Mouse (Mus musculus) kidney, postnatal 4 days (tissue): ENCODE measurements at regions not wholly inside any gene's neighbourhood (a gene's known extent, or its start where the extent isn't known, plus 50 kb on each side); places are given as distances from the start of the nearest gene placed in this dataset.

Experiments
- DNase-seq, 2 experiments: peaks; one replicate each; pipeline ENCODE4 v3.0.0; 2021; ENCODE audit warnings: mixed read lengths in 2 of 2

GRCm38 (mm10) chr5:47185868-47186267 is 797.1 kb upstream of the Slit2 start:
- no peak for DNase-seq

- no peak for DNase-seq
Observed at GRCm38 (mm10) chr5:47202164-47202914, 780.6 kb upstream of the Slit2 start.

GRCm38 (mm10) chr5:47202915-47203296 is 780.0 kb upstream of the Slit2 start:
- no peak for DNase-seq

- DNase-seq: no peak
Observed at GRCm38 (mm10) chr5:47210542-47210941, 772.4 kb upstream of the Slit2 start.

- DNase-seq: no peak
Observed at GRCm38 (mm10) chr5:47215421-47215820, 767.5 kb upstream of the Slit2 start.

- no peak for DNase-seq
Observed at GRCm38 (mm10) chr5:47225247-47225646, 757.7 kb upstream of the Slit2 start.

- DNase-seq: no peak
Observed at GRCm38 (mm10) chr5:47236094-47236493, 746.8 kb upstream of the Slit2 start.

GRCm38 (mm10) chr5:47240060-47240459 is 742.9 kb upstream of the Slit2 start:
- DNase-seq: peak in 1 of 2 experiments; percentile 2

- peak; percentile 8 to 31 for DNase-seq
Observed at GRCm38 (mm10) chr5:47240586-47240985, 742.4 kb upstream of the Slit2 start.

- no peak for DNase-seq
Observed at GRCm38 (mm10) chr5:47254835-47255369, 728.0 kb upstream of the Slit2 start.

GRCm38 (mm10) chr5:47261658-47262411 is 721.1 kb upstream of the Slit2 start:
- DNase-seq: no peak

GRCm38 (mm10) chr5:47272642-47273041 is 710.3 kb upstream of the Slit2 start:
- DNase-seq: no peak

GRCm38 (mm10) chr5:47273389-47274255 is 709.3 kb upstream of the Slit2 start:
- DNase-seq: peak; percentile 30 to 45

GRCm38 (mm10) chr5:47274256-47274638 is 708.7 kb upstream of the Slit2 start:
- DNase-seq: peak in 1 of 2 experiments; percentile 2

GRCm38 (mm10) chr5:47276231-47277195 is 706.4 kb upstream of the Slit2 start:
- DNase-seq: peak in 1 of 2 experiments; percentile 3

- DNase-seq: peak; percentile 3 to 4
Observed at GRCm38 (mm10) chr5:47279630-47280029, 703.3 kb upstream of the Slit2 start.

GRCm38 (mm10) chr5:47299602-47300001 is 683.3 kb upstream of the Slit2 start:
- no peak for DNase-seq

- DNase-seq: no peak
Observed at GRCm38 (mm10) chr5:47317506-47317905, 665.4 kb upstream of the Slit2 start.

- no peak for DNase-seq
Observed at GRCm38 (mm10) chr5:47318147-47318546, 664.8 kb upstream of the Slit2 start.

- no peak for DNase-seq
Observed at GRCm38 (mm10) chr5:47322511-47323167, 660.3 kb upstream of the Slit2 start.

- no peak for DNase-seq
Observed at GRCm38 (mm10) chr5:47334299-47334698, 648.6 kb upstream of the Slit2 start.
